Comparison of ENCODE assay signal across 8 mouse cellular contexts in genomic region chr2:130451086-130451726, GRCm38 (mm10). TPM values are rescaled to one million over a fixed set of nuclear protein-coding genes. Genes with fewer than 3 reads are reported as not detected.
DNase-seq lines count a peak whose midpoint lies in the region; ATAC-seq lines count a peak whose summit lies in the region.

No protein-coding gene starts in this region.

- peaks cover 47% of the 10 kb centered on the region for H3K4me1 ChIP-seq in megakaryocyte, embryonic 14.5 days
- peaks cover 27% of the 10 kb centered on the region for H3K4me1 ChIP-seq in forebrain, embryonic 12.5 days
- H3K4me1 ChIP-seq in limb, embryonic 12.5 days (replicated peaks) = peaks cover 19% of the 10 kb centered on the region
- peaks cover 11% of the 10 kb centered on the region; the same call in 1 of the 2 replicates for H3K4me1 ChIP-seq in stomach, embryonic 15.5 days

- no peaks in the 10 kb centered on the region for H3K27me3 ChIP-seq in megakaryocyte, embryonic 14.5 days (replicated peaks)
- peaks cover 13% of the 10 kb centered on the region for H3K27me3 ChIP-seq in forebrain, embryonic 12.5 days
- peaks cover 9% of the 10 kb centered on the region; the same call in 1 of the 2 replicates for H3K27me3 ChIP-seq in limb, embryonic 12.5 days
- H3K27me3 ChIP-seq in stomach, embryonic 15.5 days (replicated peaks) = no peaks in the 10 kb centered on the region

- 70% methylated on average over 14 of the region's 14 CpGs for WGBS in forebrain, embryonic 12.5 days
- 76% methylated on average over 14 of the region's 14 CpGs for WGBS in limb, embryonic 12.5 days
- WGBS in stomach, embryonic 15.5 days = 62% methylated on average over 14 of the region's 14 CpGs

- peak overlapping the region; percentile 100 for H3K4me3 ChIP-seq in megakaryocyte, embryonic 14.5 days (replicated peaks)
- peak overlapping the region; percentile 87 for H3K4me3 ChIP-seq in forebrain, embryonic 12.5 days (replicated peaks)
- H3K4me3 ChIP-seq in limb, embryonic 12.5 days (replicated peaks) = peak overlapping the region; percentile 89
- H3K4me3 ChIP-seq in stomach, embryonic 15.5 days (replicated peaks) = peak overlapping the region; percentile 88

- DNase-seq in cerebellum, adult 18-20 months = no peak
- no peak for DNase-seq in urinary bladder, adult 2 months (ENCODE audit: low spot score)
- no peak for DNase-seq in c-Kit-positive CD71-positive TER-119-positive erythroid progenitor cells, embryonic 14.5 days (ENCODE audit: low spot score)

- ATAC-seq in megakaryocyte, adult 5-6 weeks (ENCODE audit: poor library complexity, severe bottlenecking) = no peak
- ATAC-seq in forebrain, embryonic 12.5 days (ENCODE audit: low FRiP score) = no peak
- no peak for ATAC-seq in limb, embryonic 12.5 days (ENCODE audit: insufficient number of reproducible peaks, insufficient read depth, low FRiP score, low TSS enrichment, low read depth)
- no peak for ATAC-seq in stomach, embryonic 15.5 days (ENCODE audit: insufficient read depth, low FRiP score, low read depth)

- H3K9me3 ChIP-seq in megakaryocyte, embryonic 14.5 days = no peaks in the 10 kb centered on the region
- H3K9me3 ChIP-seq in forebrain, embryonic 12.5 days = no peaks in the 10 kb centered on the region
- no peaks in the 10 kb centered on the region for H3K9me3 ChIP-seq in limb, embryonic 12.5 days
- H3K9me3 ChIP-seq in stomach, embryonic 15.5 days = no peaks in the 10 kb centered on the region

- H3K9ac ChIP-seq in forebrain, embryonic 12.5 days = peak overlapping the region; percentile 92
- H3K9ac ChIP-seq in limb, embryonic 12.5 days (replicated peaks) = peak overlapping the region; percentile 87
- peak overlapping the region; percentile 70 for H3K9ac ChIP-seq in stomach, embryonic 15.5 days

- no peak overlapping the region for H3K27ac ChIP-seq in forebrain, embryonic 12.5 days
- H3K27ac ChIP-seq in limb, embryonic 12.5 days = no peak overlapping the region
- H3K27ac ChIP-seq in stomach, embryonic 15.5 days = no peak overlapping the region

- peak overlapping the region; percentile 67 for H3K4me2 ChIP-seq in forebrain, embryonic 12.5 days
- peak overlapping the region; percentile 85 for H3K4me2 ChIP-seq in limb, embryonic 12.5 days
- H3K4me2 ChIP-seq in stomach, embryonic 15.5 days = peak overlapping the region; percentile 93

- H3K36me3 ChIP-seq in megakaryocyte, embryonic 14.5 days (replicated peaks; ENCODE audit: low read length) = peaks cover 2% of the 10 kb centered on the region
- H3K36me3 ChIP-seq in forebrain, embryonic 12.5 days (replicated peaks) = no peaks in the 10 kb centered on the region
- no peaks in the 10 kb centered on the region for H3K36me3 ChIP-seq in limb, embryonic 12.5 days
- no peaks in the 10 kb centered on the region for H3K36me3 ChIP-seq in stomach, embryonic 15.5 days

RNA-seq across cellular contexts. Expression of gene Ptpra, which starts 1.1 kb away (rescaled TPM):
- 8.0 and 14.1 TPM in 2 replicates for polyA plus RNA-seq in megakaryocyte, embryonic 14.5 days (2012; ENCODE audit: insufficient read depth, low replicate concordance)
- 59.3 and 60.3 TPM in 2 replicates for total RNA-seq in megakaryocyte, adult 5-6 weeks (2015)
- total RNA-seq in megakaryocyte, adult 5-6 weeks (2017) = 163 and 173 TPM in 2 replicates
- polyA plus RNA-seq in forebrain, embryonic 12.5 days (2016; fragmentation: Nextera tagmentation; extraction: Ambion mirVana) = 130 and 138 TPM in 2 replicates
- 108 and 115 TPM in 2 replicates for polyA plus RNA-seq in limb, embryonic 12.5 days (2016; fragmentation: Nextera tagmentation; extraction: Ambion mirVana)
- 85.2 and 88.2 TPM in 2 replicates for polyA plus RNA-seq in stomach, embryonic 15.5 days (2015; fragmentation: Nextera tagmentation; extraction: Ambion mirVana)
- polyA plus RNA-seq in urinary bladder, adult 2 months (2012; rRNA removed) = 88.9 and 90.1 TPM in 2 replicates

RNA-seq across cellular contexts. Expression of gene Pced1a, which starts 26.7 kb away (rescaled TPM):
- 19.1 and 25.2 TPM in 2 replicates for polyA plus RNA-seq in megakaryocyte, embryonic 14.5 days (2012; ENCODE audit: insufficient read depth, low replicate concordance)
- total RNA-seq in megakaryocyte, adult 5-6 weeks (2015) = 6.1 and 6.7 TPM in 2 replicates
- 12.2 and 14.1 TPM in 2 replicates for total RNA-seq in megakaryocyte, adult 5-6 weeks (2017)
- polyA plus RNA-seq in forebrain, embryonic 12.5 days (2016; fragmentation: Nextera tagmentation; extraction: Ambion mirVana) = 10.9 TPM in 2 replicates
- polyA plus RNA-seq in limb, embryonic 12.5 days (2016; fragmentation: Nextera tagmentation; extraction: Ambion mirVana) = 13.4 and 14.6 TPM in 2 replicates
- polyA plus RNA-seq in stomach, embryonic 15.5 days (2015; fragmentation: Nextera tagmentation; extraction: Ambion mirVana) = 11.1 and 14.0 TPM in 2 replicates
- 20.6 and 24.2 TPM in 2 replicates for polyA plus RNA-seq in urinary bladder, adult 2 months (2012; rRNA removed)

RNA-seq across cellular contexts. Expression of gene Vps16, which starts 27.1 kb away (rescaled TPM):
- polyA plus RNA-seq in megakaryocyte, embryonic 14.5 days (2012; ENCODE audit: insufficient read depth, low replicate concordance) = 8.9 TPM in 1 of 2 replicates, not detected in the other
- total RNA-seq in megakaryocyte, adult 5-6 weeks (2015) = 74.6 and 102 TPM in 2 replicates
- total RNA-seq in megakaryocyte, adult 5-6 weeks (2017) = 96.7 and 99.6 TPM in 2 replicates
- 133 and 137 TPM in 2 replicates for polyA plus RNA-seq in forebrain, embryonic 12.5 days (2016; fragmentation: Nextera tagmentation; extraction: Ambion mirVana)
- 121 and 133 TPM in 2 replicates for polyA plus RNA-seq in limb, embryonic 12.5 days (2016; fragmentation: Nextera tagmentation; extraction: Ambion mirVana)
- polyA plus RNA-seq in stomach, embryonic 15.5 days (2015; fragmentation: Nextera tagmentation; extraction: Ambion mirVana) = 78.8 and 88.6 TPM in 2 replicates
- polyA plus RNA-seq in urinary bladder, adult 2 months (2012; rRNA removed) = 77.3 and 89.2 TPM in 2 replicates

RNA-seq across cellular contexts. Expression of gene Tmem239, which starts 44.9 kb away (rescaled TPM):
- polyA plus RNA-seq in megakaryocyte, embryonic 14.5 days (2012; ENCODE audit: insufficient read depth, low replicate concordance) = not detected in 2 replicates
- total RNA-seq in megakaryocyte, adult 5-6 weeks (2015) = not detected in 2 replicates
- total RNA-seq in megakaryocyte, adult 5-6 weeks (2017) = not detected in 2 replicates
- 0.15 TPM in 1 of 2 replicates, not detected in the other for polyA plus RNA-seq in forebrain, embryonic 12.5 days (2016; fragmentation: Nextera tagmentation; extraction: Ambion mirVana)
- polyA plus RNA-seq in limb, embryonic 12.5 days (2016; fragmentation: Nextera tagmentation; extraction: Ambion mirVana) = not detected in 2 replicates
- 0.10 TPM in 1 of 2 replicates, not detected in the other for polyA plus RNA-seq in stomach, embryonic 15.5 days (2015; fragmentation: Nextera tagmentation; extraction: Ambion mirVana)
- not detected in 2 replicates for polyA plus RNA-seq in urinary bladder, adult 2 months (2012; rRNA removed)

RNA-seq across cellular contexts. Expression of gene 1700020A23Rik, which starts 46.1 kb away (rescaled TPM):
- polyA plus RNA-seq in megakaryocyte, embryonic 14.5 days (2012; ENCODE audit: insufficient read depth, low replicate concordance) = not detected in 2 replicates
- not detected in 2 replicates for total RNA-seq in megakaryocyte, adult 5-6 weeks (2015)
- not detected in 2 replicates for total RNA-seq in megakaryocyte, adult 5-6 weeks (2017)
- not detected in 2 replicates for polyA plus RNA-seq in forebrain, embryonic 12.5 days (2016; fragmentation: Nextera tagmentation; extraction: Ambion mirVana)
- polyA plus RNA-seq in limb, embryonic 12.5 days (2016; fragmentation: Nextera tagmentation; extraction: Ambion mirVana) = not detected in 2 replicates
- polyA plus RNA-seq in stomach, embryonic 15.5 days (2015; fragmentation: Nextera tagmentation; extraction: Ambion mirVana) = not detected in 2 replicates
- not detected in 2 replicates for polyA plus RNA-seq in urinary bladder, adult 2 months (2012; rRNA removed)
